ENCODE assay signal across 9 mouse cellular contexts in genomic region chr4:41098577-41098951, GRCm38 (mm10). TPM values are rescaled to one million over a fixed set of nuclear protein-coding genes. Genes with fewer than 3 reads are reported as not detected.
DNase-seq lines count a peak whose midpoint lies in the region; ATAC-seq and TF ChIP-seq lines count a peak whose summit lies in the region.
"Had no signal": no experiment of that assay in that cellular context is flagged by ENCODE, and none has a peak within 500 bp of the region (broad histone marks: within the 10 kb centered on the region; RNA-seq: fewer than 3 reads in every experiment).

No protein-coding gene starts in this region.

- 0 out of 2 replicates have a peak, but pooled peaks cover 6% of the 10 kb centered on the region for H3K27me3 ChIP-seq in hindbrain, postnatal 0 days (ENCODE audit: insufficient read depth, low read length)

- TF ChIP-seq CTCF in hindbrain, postnatal 0 days (IDR thresholded peaks at IDR 0.05; ENCODE audit: low read depth): no peak

- H3K4me3 ChIP-seq in hindbrain, postnatal 0 days (ENCODE audit: low read length): peak overlapping the region; percentile 43

- no peaks in the 10 kb centered on the region for H3K9me3 ChIP-seq in hindbrain, postnatal 0 days (ENCODE audit: low read length)

- 0 out of 2 replicates have a peak, but pooled peaks cover 3% of the 10 kb centered on the region for H3K4me1 ChIP-seq in hindbrain, postnatal 0 days (ENCODE audit: insufficient read depth, low read length)

- peak; percentile 63 for ATAC-seq in hindbrain, postnatal 0 days

- H3K4me2 ChIP-seq in hindbrain, postnatal 0 days (ENCODE audit: low read depth, low read length): peak overlapping the region; percentile 89

- 11% methylated on average over 11 of the region's 11 CpGs for WGBS in hindbrain, postnatal 0 days

- H3K9ac ChIP-seq in hindbrain, postnatal 0 days (replicated peaks; ENCODE audit: low read length): peak overlapping the region; percentile 47; the same call in 1 of the 2 replicates

- DNase-seq in embryo, embryonic 9.5 days (ENCODE audit: extremely low spot score): peak; percentile 19
- no peak for DNase-seq in embryo, embryonic 11 days
- DNase-seq in ZHBTc4 (ENCODE audit: low read depth, low spot score): peak; percentile 77
- DNase-seq in hindbrain, postnatal 0 days (ENCODE audit: low spot score): no peak
- DNase-seq in mesoderm, embryonic 11.5 days (ENCODE audit: low read depth, low spot score): peak; percentile 19
- DNase-seq in frontal cortex, postnatal 36 days (ENCODE audit: low spot score in 2 of 2): no peak
- no peak for DNase-seq in layer of hippocampus, adult 11-12 months (ENCODE audit: low spot score)
- no peak for DNase-seq in thymus, adult 18-20 months

- H3K36me3 ChIP-seq in hindbrain, postnatal 0 days (ENCODE audit: insufficient read depth, low read length): no peaks in the 10 kb centered on the region

- H3K27ac ChIP-seq in hindbrain, postnatal 0 days: no peak overlapping the region

RNA-seq across cellular contexts. Expression of gene Aqp3, which starts 0.6 kb away (rescaled TPM):
- 0.16 and 0.65 TPM in 2 replicates for total RNA-seq in hindbrain, postnatal 0 days (2014; rRNA removed)
- 0.19 and 0.29 TPM in 2 replicates for polyA plus RNA-seq in hindbrain, postnatal 0 days (2015; fragmentation: Nextera tagmentation; extraction: Ambion mirVana)
- total RNA-seq: left cerebral cortex, adult 18-20 months had no signal

RNA-seq across cellular contexts. Expression of gene Nol6, which starts 25.7 kb away (rescaled TPM):
- total RNA-seq in hindbrain, postnatal 0 days (2014; rRNA removed): 67.2 and 70.2 TPM in 2 replicates
- polyA plus RNA-seq in hindbrain, postnatal 0 days (2015; fragmentation: Nextera tagmentation; extraction: Ambion mirVana): 28.4 and 32.4 TPM in 2 replicates

RNA-seq across cellular contexts. Expression of gene Ube2r2, which starts 37.0 kb away (rescaled TPM):
- 27.2 and 30.2 TPM in 2 replicates for total RNA-seq in hindbrain, postnatal 0 days (2014; rRNA removed)
- polyA plus RNA-seq in hindbrain, postnatal 0 days (2015; fragmentation: Nextera tagmentation; extraction: Ambion mirVana): 47.5 and 47.9 TPM in 2 replicates

RNA-seq across cellular contexts. Expression of gene Aqp7, which starts 50.6 kb away (rescaled TPM):
- total RNA-seq in hindbrain, postnatal 0 days (2014; rRNA removed): not detected in 2 replicates
- 0.06 TPM in 1 of 2 replicates, not detected in the other for polyA plus RNA-seq in hindbrain, postnatal 0 days (2015; fragmentation: Nextera tagmentation; extraction: Ambion mirVana)
- total RNA-seq: left cerebral cortex, adult 18-20 months had no signal

Comparison
In these comparisons a context has a peak if more than half of its experiments do, and no peak if none do; other contexts are left out.
1. DNase-seq: peak in embryo, embryonic 9.5 days (single experiment), ZHBTc4 (single experiment) and mesoderm, embryonic 11.5 days (single experiment); none in embryo, embryonic 11 days (single experiment), hindbrain, postnatal 0 days (single experiment), frontal cortex, postnatal 36 days (0 of 2), layer of hippocampus, adult 11-12 months (single experiment) and thymus, adult 18-20 months (0 of 2).